Mouse (Mus musculus): ENCODE results near the gene Tesk1. TPM values are rescaled to one million over a fixed set of nuclear protein-coding genes. Genes with fewer than 3 reads are reported as not detected.
"Not testable (repeated sequence)": the region's sequence is repeated elsewhere in the genome, so short reads cannot be mapped to it uniquely, and the experiment has no call there.

The Tesk1 gene
- polyA plus RNA-seq, 1 experiment from 2014 or later, result 6.3 TPM

- Histone ChIP-seq H3K9me3 (no peaks in the 10 kb centered on the region), H3K4me1 (peaks cover 12% of the 10 kb centered on the region; the same call in 1 of the 2 replicates), H3K27ac (no peak overlapping the region), H3K4me3 (no peak overlapping the region), H3K36me3 (no peaks in the 10 kb centered on the region), H3K27me3 (ENCODE audit: insufficient read depth, poor library complexity, severe bottlenecking) (no peaks in the 10 kb centered on the region)
- WGBS, result 83% methylated on average over 6 of the region's 6 CpGs
- no peak for DNase-seq (ENCODE audit: low spot score)
Measured at GRCm38 (mm10) chr4:43476604-43477003, 34.9 kb downstream of the Tesk1 start.

GRCm38 (mm10) chr4:43477857-43478533 is 36.3 kb downstream of the Tesk1 start:
- peak overlapping the region; percentile 50 for H3K4me3 ChIP-seq
- H3K27me3 ChIP-seq (ENCODE audit: insufficient read depth, poor library complexity, severe bottlenecking), result peaks cover 10% of the 10 kb centered on the region
- H3K27ac ChIP-seq, result peak overlapping the region; percentile 86
- no peaks in the 10 kb centered on the region for H3K9me3 ChIP-seq
- DNase-seq (ENCODE audit: low spot score), result peak; percentile 94
- peaks cover 17% of the 10 kb centered on the region for H3K4me1 ChIP-seq
- H3K36me3 ChIP-seq, result no peaks in the 10 kb centered on the region
- WGBS, result 13% methylated on average over 11 of the region's 11 CpGs

GRCm38 (mm10) chr4:43478534-43478858 is 36.8 kb downstream of the Tesk1 start:
- Histone ChIP-seq H3K4me1 (peaks cover 22% of the 10 kb centered on the region), H3K36me3 (no peaks in the 10 kb centered on the region), H3K4me3 (peak overlapping the region; percentile 50), H3K27ac (peak overlapping the region; percentile 86), H3K27me3 (ENCODE audit: insufficient read depth, poor library complexity, severe bottlenecking) (peaks cover 15% of the 10 kb centered on the region), H3K9me3 (no peaks in the 10 kb centered on the region)
- 45% methylated on average over 8 of the region's 8 CpGs for WGBS
- DNase-seq (ENCODE audit: low spot score), result no peak

GRCm38 (mm10) chr4:43478906-43479832 is 37.4 kb downstream of the Tesk1 start:
- DNase-seq (ENCODE audit: low spot score), result peak; percentile 84
- Histone ChIP-seq H3K36me3 (no peaks in the 10 kb centered on the region), H3K27ac (peak overlapping the region; percentile 59; the same call in 1 of the 2 replicates), H3K4me1 (peaks cover 26% of the 10 kb centered on the region), H3K4me3 (peak overlapping the region; percentile 33; the same call in 1 of the 2 replicates), H3K9me3 (no peaks in the 10 kb centered on the region), H3K27me3 (ENCODE audit: insufficient read depth, poor library complexity, severe bottlenecking) (peaks cover 18% of the 10 kb centered on the region)
- WGBS, result 44% methylated on average over 24 of the region's 24 CpGs

GRCm38 (mm10) chr4:43480985-43481384 is 39.2 kb downstream of the Tesk1 start:
- H3K27ac ChIP-seq, result no peak overlapping the region
- 84% methylated on average over 5 of the region's 5 CpGs for WGBS
- H3K4me1 ChIP-seq, result peaks cover 26% of the 10 kb centered on the region
- H3K4me3 ChIP-seq, result no peak overlapping the region
- DNase-seq (ENCODE audit: low spot score), result no peak
- no peaks in the 10 kb centered on the region for H3K9me3 ChIP-seq
- no peaks in the 10 kb centered on the region for H3K36me3 ChIP-seq
- H3K27me3 ChIP-seq (ENCODE audit: insufficient read depth, poor library complexity, severe bottlenecking), result peaks cover 18% of the 10 kb centered on the region

GRCm38 (mm10) chr4:43481894-43482456 is 40.2 kb downstream of the Tesk1 start:
- no peaks in the 10 kb centered on the region for H3K9me3 ChIP-seq
- DNase-seq (ENCODE audit: low spot score), result no peak
- WGBS, result 62% methylated on average over 7 of the region's 7 CpGs
- no peak overlapping the region for H3K4me3 ChIP-seq
- no peaks in the 10 kb centered on the region for H3K36me3 ChIP-seq
- no peak overlapping the region for H3K27ac ChIP-seq
- peaks cover 26% of the 10 kb centered on the region for H3K4me1 ChIP-seq
- peaks cover 18% of the 10 kb centered on the region for H3K27me3 ChIP-seq (ENCODE audit: insufficient read depth, poor library complexity, severe bottlenecking)

- peaks cover 18% of the 10 kb centered on the region for H3K27me3 ChIP-seq (ENCODE audit: insufficient read depth, poor library complexity, severe bottlenecking)
- H3K4me1 ChIP-seq, result peaks cover 26% of the 10 kb centered on the region
- H3K27ac ChIP-seq, result no peak overlapping the region
- H3K9me3 ChIP-seq, result no peaks in the 10 kb centered on the region
- H3K36me3 ChIP-seq, result no peaks in the 10 kb centered on the region
- no peak overlapping the region for H3K4me3 ChIP-seq
- WGBS, result 68% methylated on average over 10 of the region's 10 CpGs
- DNase-seq (ENCODE audit: low spot score), result no peak
Measured at GRCm38 (mm10) chr4:43482591-43482990, 40.9 kb downstream of the Tesk1 start.

- Histone ChIP-seq H3K4me3 (no peak within 1 kb of the TSS), H3K4me1 (peaks cover 22% of the 10 kb centered on the region), H3K27ac (no peak within 1 kb of the TSS), H3K27me3 (ENCODE audit: insufficient read depth, poor library complexity, severe bottlenecking) (peaks cover 18% of the 10 kb centered on the region), H3K9me3 (no peaks in the 10 kb centered on the region), H3K36me3 (no peaks in the 10 kb centered on the region)
- no peak for DNase-seq (ENCODE audit: low spot score)
- 59% methylated on average over 12 of the region's 12 CpGs for WGBS
Measured at GRCm38 (mm10) chr4:43483535-43484091, 41.9 kb downstream of the Tesk1 start, which contains the start of gene Sit1. Gene Sit1 (minus strand): TSS chr4:43483734.

- not testable (repeated sequence) for DNase-seq (ENCODE audit: low spot score); H3K9me3 ChIP-seq; H3K4me3 ChIP-seq; H3K36me3 ChIP-seq; H3K27ac ChIP-seq
- peaks cover 18% of the 10 kb centered on the region for H3K27me3 ChIP-seq (ENCODE audit: insufficient read depth, poor library complexity, severe bottlenecking)
- WGBS, result 80% methylated on average over 5 of the region's 5 CpGs
- peaks cover 14% of the 10 kb centered on the region; the same call in 1 of the 2 replicates for H3K4me1 ChIP-seq
Measured at GRCm38 (mm10) chr4:43485666-43486065, 43.9 kb downstream of the Tesk1 start.

- 93% methylated on average over 3 of the region's 3 CpGs for WGBS
- Histone ChIP-seq H3K9me3 (no peaks in the 10 kb centered on the region), H3K4me3 (no peak overlapping the region), H3K36me3 (no peaks in the 10 kb centered on the region), H3K27ac (no peak overlapping the region), H3K27me3 (ENCODE audit: insufficient read depth, poor library complexity, severe bottlenecking) (no peaks in the 10 kb centered on the region), H3K4me1 (peaks cover 8% of the 10 kb centered on the region)
- DNase-seq (ENCODE audit: low spot score), result no peak
Measured at GRCm38 (mm10) chr4:43489611-43490010, 47.9 kb downstream of the Tesk1 start.

GRCm38 (mm10) chr4:43490801-43491200 is 49.1 kb downstream of the Tesk1 start:
- Histone ChIP-seq H3K36me3 (peaks cover 5% of the 10 kb centered on the region), H3K4me3 (no peak overlapping the region), H3K4me1 (peaks cover 20% of the 10 kb centered on the region), H3K9me3 (no peaks in the 10 kb centered on the region), H3K27me3 (ENCODE audit: insufficient read depth, poor library complexity, severe bottlenecking) (no peaks in the 10 kb centered on the region), H3K27ac (no peak overlapping the region)
- no peak for DNase-seq (ENCODE audit: low spot score)
- 76% methylated on average over 5 of the region's 5 CpGs for WGBS

- no peaks in the 10 kb centered on the region for H3K9me3 ChIP-seq
- peak overlapping the region; percentile 84 for H3K4me3 ChIP-seq
- H3K4me1 ChIP-seq, result peaks cover 32% of the 10 kb centered on the region
- peaks cover 19% of the 10 kb centered on the region for H3K36me3 ChIP-seq
- DNase-seq (ENCODE audit: low spot score), result no peak
- 40% methylated on average over 12 of the region's 12 CpGs for WGBS
- no peaks in the 10 kb centered on the region for H3K27me3 ChIP-seq (ENCODE audit: insufficient read depth, poor library complexity, severe bottlenecking)
- peak overlapping the region; percentile 93; the same call in 1 of the 2 replicates for H3K27ac ChIP-seq
Measured at GRCm38 (mm10) chr4:43492101-43492820, 50.5 kb downstream of the Tesk1 start.

Measured in heart, embryonic 10.5 days (tissue).